Mouse (Mus musculus): ENCODE results near the gene Pkdrej. TPM values are rescaled to one million over a fixed set of nuclear protein-coding genes. Genes with fewer than 3 reads are reported as not detected.
A peak's percentile ranks its signal among the peaks of the same experiment; 100 is the strongest.

Pkdrej gene
- polyA plus RNA-seq, 1 experiment, result 0.02 TPM

DNA sequence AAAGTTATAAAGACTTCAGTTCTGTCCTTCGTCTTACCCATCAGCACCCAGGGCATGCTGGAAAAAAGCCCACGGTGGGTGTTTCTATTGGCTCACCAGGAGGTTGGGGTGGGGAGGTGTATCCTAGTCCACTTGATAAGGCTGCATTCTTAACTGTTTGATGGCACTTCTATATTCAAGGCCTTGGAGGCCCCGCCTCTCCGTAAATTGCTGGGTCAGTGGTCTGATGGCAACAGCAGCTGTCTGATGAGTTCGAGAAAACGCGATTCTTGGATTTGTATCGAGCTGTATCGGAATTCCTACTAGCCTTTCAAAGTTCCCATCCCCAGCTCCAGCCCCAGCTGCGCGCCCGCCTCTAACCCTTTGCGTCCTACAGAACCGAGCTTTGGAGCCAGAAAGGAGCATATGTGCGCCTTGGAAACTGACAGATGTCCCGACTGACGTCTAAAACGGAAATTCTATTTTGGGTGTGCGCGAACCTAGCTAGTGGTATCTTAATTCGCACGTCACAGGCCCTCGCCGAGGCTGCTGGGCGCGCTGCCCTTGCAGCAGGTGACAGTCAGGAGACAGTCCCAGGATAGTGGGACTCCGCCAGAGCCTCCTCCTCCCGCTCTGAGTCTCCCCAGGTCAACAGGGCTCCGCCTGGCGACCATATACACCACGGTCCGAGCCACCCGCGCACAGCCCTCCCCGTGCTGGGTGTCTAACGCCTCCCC, 10.6 kb downstream of the Pkdrej start:
- Histone ChIP-seq H3K27me3 (ENCODE audit: control insufficient read depth, insufficient read depth, low read length) (no peaks in the 10 kb centered on the region), H3K4me1 (ENCODE audit: control insufficient read depth, insufficient read depth, insufficient read length) (peaks cover 4% of the 10 kb centered on the region; the same call in 1 of the 2 replicates), H3K4me3 (ENCODE audit: extremely low read depth, insufficient read depth, insufficient read length) (peak overlapping the region; percentile 83), H3K36me3 (ENCODE audit: control insufficient read depth, insufficient read depth, low read length) (peaks cover 4% of the 10 kb centered on the region; the same call in 1 of the 2 replicates), H3K27ac (ENCODE audit: insufficient read depth, low read length) (peak overlapping the region; percentile 72)
- WGBS, result 3% methylated on average over 36 of the region's 36 CpGs
- TF ChIP-seq CTCF (IDR thresholded peaks at IDR 0.05; ENCODE audit: extremely low read depth, insufficient read depth, insufficient read length, insufficient replicate concordance) (peak; percentile 3; the same call in 1 of the 2 replicates), POLR2A (IDR thresholded peaks at IDR 0.05; ENCODE audit: low read depth, low read length) (no peak)
- DNase-seq (ENCODE audit: low read depth in 1 of 2, low spot score in 2 of 2), result peak in 1 of 2 experiments; percentile 42

DNA sequence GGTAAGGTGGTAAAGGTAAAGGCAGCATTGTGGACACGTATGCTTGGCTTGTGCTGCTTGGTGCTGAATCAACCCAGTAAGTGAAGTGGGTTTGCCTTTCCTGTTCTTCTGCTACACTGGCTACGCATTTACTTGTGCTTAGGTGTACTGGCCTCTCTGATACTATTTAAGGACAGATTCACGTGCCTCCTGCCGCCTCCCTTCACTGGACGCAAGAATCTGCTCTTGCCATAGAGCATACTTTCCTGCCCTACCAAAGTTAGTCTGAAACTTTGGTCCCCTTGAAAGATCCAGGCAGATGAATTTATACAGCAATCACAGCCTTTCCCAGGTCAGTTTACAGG, 11.1 kb downstream of the Pkdrej start:
- Histone ChIP-seq H3K27me3 (ENCODE audit: control insufficient read depth, insufficient read depth, low read length) (no peaks in the 10 kb centered on the region), H3K4me1 (ENCODE audit: control insufficient read depth, insufficient read depth, insufficient read length) (peaks cover 4% of the 10 kb centered on the region; the same call in 1 of the 2 replicates), H3K4me3 (ENCODE audit: extremely low read depth, insufficient read depth, insufficient read length) (no peak overlapping the region), H3K27ac (ENCODE audit: insufficient read depth, low read length) (no peak overlapping the region), H3K36me3 (ENCODE audit: control insufficient read depth, insufficient read depth, low read length) (peaks cover 4% of the 10 kb centered on the region; the same call in 1 of the 2 replicates)
- DNase-seq (ENCODE audit: low read depth in 1 of 2, low spot score in 2 of 2), result no peak
- 78% methylated on average over 5 of the region's 5 CpGs for WGBS
- TF ChIP-seq CTCF (IDR thresholded peaks at IDR 0.05; ENCODE audit: extremely low read depth, insufficient read depth, insufficient read length, insufficient replicate concordance) (no peak), POLR2A (IDR thresholded peaks at IDR 0.05; ENCODE audit: low read depth, low read length) (no peak)

DNA sequence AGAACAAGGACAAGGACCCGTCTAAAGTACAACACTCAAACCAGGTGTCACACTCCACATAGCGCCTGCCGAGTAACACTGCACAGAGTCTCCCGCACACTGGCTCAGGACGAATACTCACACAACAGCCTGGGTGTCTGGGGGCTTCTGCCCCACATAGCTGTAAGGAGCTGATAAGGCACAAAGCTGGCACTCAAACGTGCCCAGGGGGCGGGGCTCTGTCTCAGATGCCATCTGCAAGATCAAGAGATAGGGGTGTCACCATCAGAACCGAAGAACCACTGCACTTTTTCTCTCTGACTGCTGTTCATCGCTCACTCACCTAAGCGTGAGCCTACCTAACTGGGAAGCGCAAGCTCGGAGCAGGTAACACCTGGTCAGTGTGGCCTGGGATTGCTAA, 12.4 kb downstream of the Pkdrej start:
- TF ChIP-seq CTCF (IDR thresholded peaks at IDR 0.05; ENCODE audit: extremely low read depth, insufficient read depth, insufficient read length, insufficient replicate concordance) (no peak), POLR2A (IDR thresholded peaks at IDR 0.05; ENCODE audit: low read depth, low read length) (no peak)
- H3K4me1 ChIP-seq (ENCODE audit: control insufficient read depth, insufficient read depth, insufficient read length), result peaks cover 4% of the 10 kb centered on the region; the same call in 1 of the 2 replicates
- WGBS, result 77% methylated on average over 12 of the region's 12 CpGs
- peaks cover 4% of the 10 kb centered on the region; the same call in 1 of the 2 replicates for H3K36me3 ChIP-seq (ENCODE audit: control insufficient read depth, insufficient read depth, low read length)
- DNase-seq (ENCODE audit: low read depth in 1 of 2, low spot score in 2 of 2), result no peak
- no peaks in the 10 kb centered on the region for H3K27me3 ChIP-seq (ENCODE audit: control insufficient read depth, insufficient read depth, low read length)
- no peak overlapping the region for H3K4me3 ChIP-seq (ENCODE audit: extremely low read depth, insufficient read depth, insufficient read length)
- no peak overlapping the region for H3K27ac ChIP-seq (ENCODE audit: insufficient read depth, low read length)

DNA sequence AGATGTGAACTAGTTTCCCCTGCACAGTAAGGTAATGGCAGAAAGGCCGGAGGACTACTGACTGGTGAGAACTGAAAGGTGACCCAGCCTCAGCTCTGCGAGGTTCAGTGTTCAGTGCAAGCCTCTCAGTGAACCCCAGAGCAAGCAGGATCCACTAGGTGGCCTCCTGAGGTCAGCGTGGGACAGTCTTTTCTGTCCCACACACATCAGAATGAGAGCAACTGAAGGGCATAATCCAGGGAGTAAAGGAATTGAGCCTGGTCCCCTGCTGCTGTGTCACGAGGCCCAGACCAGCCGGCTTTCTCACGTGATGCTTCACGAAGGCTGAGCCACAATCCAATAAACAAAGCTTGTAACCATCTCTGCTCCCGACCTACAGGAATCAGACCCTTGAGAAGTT, 13.1 kb downstream of the Pkdrej start:
- Histone ChIP-seq H3K4me1 (ENCODE audit: control insufficient read depth, insufficient read depth, insufficient read length) (peaks cover 4% of the 10 kb centered on the region; the same call in 1 of the 2 replicates), H3K36me3 (ENCODE audit: control insufficient read depth, insufficient read depth, low read length) (peaks cover 4% of the 10 kb centered on the region; the same call in 1 of the 2 replicates), H3K4me3 (ENCODE audit: extremely low read depth, insufficient read depth, insufficient read length) (no peak overlapping the region), H3K27me3 (ENCODE audit: control insufficient read depth, insufficient read depth, low read length) (no peaks in the 10 kb centered on the region), H3K27ac (ENCODE audit: insufficient read depth, low read length) (no peak overlapping the region)
- TF ChIP-seq CTCF (IDR thresholded peaks at IDR 0.05; ENCODE audit: extremely low read depth, insufficient read depth, insufficient read length, insufficient replicate concordance) (no peak), POLR2A (IDR thresholded peaks at IDR 0.05; ENCODE audit: low read depth, low read length) (no peak)
- DNase-seq (ENCODE audit: low read depth in 1 of 2, low spot score in 2 of 2), result no peak
- WGBS, result 88% methylated on average over 8 of the region's 8 CpGs

DNA sequence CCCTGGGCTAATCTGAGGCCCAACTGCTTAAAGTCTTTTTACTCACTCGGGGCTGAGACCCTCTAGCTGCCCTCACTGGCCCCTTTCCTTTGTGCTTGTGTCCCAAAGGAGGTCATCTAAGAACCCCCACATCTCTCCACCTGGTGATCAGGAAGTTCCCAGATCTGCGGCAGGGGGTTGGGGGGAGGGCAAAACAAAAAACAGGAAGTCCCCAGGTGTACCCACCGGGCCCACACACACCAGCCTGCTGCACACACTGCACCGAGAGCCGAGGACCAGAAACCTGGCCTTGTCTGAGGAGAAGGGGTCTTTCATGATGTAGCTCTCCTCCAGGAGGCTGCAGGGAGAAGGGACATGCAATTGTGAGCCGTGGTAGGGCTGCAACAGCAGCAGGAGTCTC, 13.5 kb downstream of the Pkdrej start:
- Histone ChIP-seq H3K27ac (ENCODE audit: insufficient read depth, low read length) (no peak overlapping the region), H3K36me3 (ENCODE audit: control insufficient read depth, insufficient read depth, low read length) (peaks cover 4% of the 10 kb centered on the region; the same call in 1 of the 2 replicates), H3K4me3 (ENCODE audit: extremely low read depth, insufficient read depth, insufficient read length) (no peak overlapping the region), H3K4me1 (ENCODE audit: control insufficient read depth, insufficient read depth, insufficient read length) (peaks cover 4% of the 10 kb centered on the region; the same call in 1 of the 2 replicates), H3K27me3 (ENCODE audit: control insufficient read depth, insufficient read depth, low read length) (no peaks in the 10 kb centered on the region)
- DNase-seq (ENCODE audit: low read depth in 1 of 2, low spot score in 2 of 2), result no peak
- 56% methylated on average over 6 of the region's 6 CpGs for WGBS
- TF ChIP-seq CTCF (IDR thresholded peaks at IDR 0.05; ENCODE audit: extremely low read depth, insufficient read depth, insufficient read length, insufficient replicate concordance) (no peak), POLR2A (IDR thresholded peaks at IDR 0.05; ENCODE audit: low read depth, low read length) (no peak)

DNA sequence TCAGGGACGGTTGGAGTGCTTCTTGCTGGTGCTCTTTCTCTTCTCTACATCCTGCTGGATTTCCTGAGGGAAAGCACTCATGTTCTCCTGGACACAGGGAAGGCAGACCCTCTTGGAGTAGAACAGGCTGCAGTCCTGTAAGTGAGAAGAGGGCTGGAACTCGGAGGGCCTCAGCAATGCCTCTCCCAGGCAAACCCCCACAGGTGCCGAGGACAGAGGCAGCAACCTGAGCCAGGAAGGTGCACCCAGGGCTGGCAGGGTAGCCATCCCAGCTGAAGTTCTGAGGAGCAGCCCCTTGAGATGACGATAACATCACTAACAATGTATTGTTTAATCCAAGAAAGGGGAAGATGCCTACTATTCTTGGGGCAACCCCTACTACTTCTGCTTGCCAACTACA, 14.1 kb downstream of the Pkdrej start:
- peaks cover 4% of the 10 kb centered on the region; the same call in 1 of the 2 replicates for H3K4me1 ChIP-seq (ENCODE audit: control insufficient read depth, insufficient read depth, insufficient read length)
- H3K4me3 ChIP-seq (ENCODE audit: extremely low read depth, insufficient read depth, insufficient read length), result no peak overlapping the region
- no peak for TF ChIP-seq CTCF (IDR thresholded peaks at IDR 0.05; ENCODE audit: extremely low read depth, insufficient read depth, insufficient read length, insufficient replicate concordance)
- H3K27ac ChIP-seq (ENCODE audit: insufficient read depth, low read length), result no peak overlapping the region
- H3K27me3 ChIP-seq (ENCODE audit: control insufficient read depth, insufficient read depth, low read length), result no peaks in the 10 kb centered on the region
- no peak for DNase-seq (ENCODE audit: low read depth in 1 of 2, low spot score in 2 of 2)
- WGBS, result 90% methylated on average over 4 of the region's 4 CpGs
- peaks cover 4% of the 10 kb centered on the region; the same call in 1 of the 2 replicates for H3K36me3 ChIP-seq (ENCODE audit: control insufficient read depth, insufficient read depth, low read length)

DNA sequence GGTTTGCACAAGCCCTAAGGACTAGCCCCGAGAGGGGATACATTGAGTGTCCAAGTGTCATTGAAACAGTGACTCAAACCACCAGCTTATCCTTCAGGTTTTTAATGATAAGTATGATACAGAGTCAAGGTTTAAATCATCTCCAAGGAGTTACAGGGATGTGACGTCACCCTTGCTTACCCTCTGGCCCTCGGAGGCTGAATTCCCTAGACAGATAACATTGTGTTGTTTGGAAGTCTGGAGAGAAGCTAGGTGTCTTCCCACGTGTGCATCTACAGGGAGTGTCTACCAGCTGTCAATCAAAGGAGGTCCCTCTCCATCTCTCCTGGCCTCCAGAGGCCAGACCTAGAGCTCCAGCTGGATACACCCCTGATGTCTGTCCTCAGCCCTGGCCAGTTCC, 14.6 kb downstream of the Pkdrej start:
- Histone ChIP-seq H3K27ac (ENCODE audit: insufficient read depth, low read length) (no peak overlapping the region), H3K27me3 (ENCODE audit: control insufficient read depth, insufficient read depth, low read length) (no peaks in the 10 kb centered on the region), H3K4me3 (ENCODE audit: extremely low read depth, insufficient read depth, insufficient read length) (no peak overlapping the region), H3K4me1 (ENCODE audit: control insufficient read depth, insufficient read depth, insufficient read length) (peaks cover 1% of the 10 kb centered on the region; the same call in 1 of the 2 replicates), H3K36me3 (ENCODE audit: control insufficient read depth, insufficient read depth, low read length) (peaks cover 4% of the 10 kb centered on the region; the same call in 1 of the 2 replicates)
- TF ChIP-seq POLR2A (IDR thresholded peaks at IDR 0.05; ENCODE audit: low read depth, low read length), result no peak
- no peak for TF ChIP-seq CTCF (IDR thresholded peaks at IDR 0.05; ENCODE audit: extremely low read depth, insufficient read depth, insufficient read length, insufficient replicate concordance)
- 88% methylated on average over 4 of the region's 4 CpGs for WGBS
- DNase-seq (ENCODE audit: low read depth in 1 of 2, low spot score in 2 of 2), result no peak
